Mouse (Mus musculus) thymus, adult 18-20 months (tissue): Measurements from ENCODE around the gene Zfp423.

Experiments
- DNase-seq, 2 experiments: peaks; one replicate each; pipeline ENCODE4 v3.0.0; 2022; ENCODE audit warnings: mixed read lengths in 2 of 2

The Zfp423 gene

DNA sequence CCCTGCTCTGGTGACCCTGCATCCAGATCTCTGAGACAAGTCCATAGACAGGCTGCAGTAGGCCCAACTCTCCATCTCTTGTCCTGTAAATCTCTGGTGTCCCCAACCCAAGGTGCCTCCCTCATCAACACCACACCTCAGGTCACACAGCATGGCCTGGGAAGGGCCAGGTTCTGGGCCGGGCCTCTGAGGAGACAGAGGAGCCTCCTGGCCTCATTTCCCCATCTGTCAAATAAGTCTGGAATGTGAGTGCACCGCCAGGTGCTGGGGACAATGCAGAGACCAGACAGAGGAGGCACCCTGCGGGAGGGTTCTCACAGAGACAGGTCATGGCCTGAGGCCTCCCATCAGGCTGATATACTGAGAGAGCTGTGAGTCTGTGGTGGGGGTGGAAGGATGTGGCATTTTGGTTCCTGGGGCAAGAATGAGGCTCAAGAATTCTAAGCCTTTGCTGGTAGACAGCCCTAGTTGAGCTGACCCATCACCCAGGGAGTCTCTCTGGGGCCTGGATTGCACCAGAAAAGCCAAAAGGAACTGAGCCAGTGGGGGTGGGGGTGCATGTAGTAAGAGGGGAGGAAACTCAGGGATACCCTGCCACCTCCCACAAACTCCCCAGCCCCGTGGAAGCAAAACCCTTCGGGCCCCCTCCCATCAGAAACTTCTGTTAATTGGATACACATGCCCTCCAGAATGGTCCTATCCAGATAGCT is 15.0 kb downstream of the Zfp423 start:
- no peak for DNase-seq

DNA sequence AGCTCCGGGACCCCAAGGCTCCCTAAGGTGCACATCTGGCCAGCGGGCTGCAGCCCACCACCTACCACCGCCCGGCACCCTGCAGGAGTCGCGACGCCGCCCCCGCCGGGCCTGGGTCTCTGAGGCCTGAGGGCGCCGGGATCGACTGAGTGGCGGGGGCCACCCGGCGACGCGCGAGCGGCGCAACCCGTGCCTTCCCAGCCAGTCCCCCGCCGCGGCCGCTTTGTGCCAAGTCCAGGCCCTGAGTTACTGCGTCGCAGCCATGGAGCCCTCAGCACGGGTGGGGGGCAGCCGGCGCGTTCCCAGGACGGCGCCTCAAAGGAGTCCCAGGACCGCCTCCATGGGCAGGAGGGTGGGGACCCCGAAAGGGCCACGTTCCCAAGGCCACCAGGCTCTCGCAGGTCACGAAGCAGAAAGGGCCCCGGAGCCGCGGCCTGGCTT is 15.7 kb downstream of the Zfp423 start:
- no peak for DNase-seq

DNA sequence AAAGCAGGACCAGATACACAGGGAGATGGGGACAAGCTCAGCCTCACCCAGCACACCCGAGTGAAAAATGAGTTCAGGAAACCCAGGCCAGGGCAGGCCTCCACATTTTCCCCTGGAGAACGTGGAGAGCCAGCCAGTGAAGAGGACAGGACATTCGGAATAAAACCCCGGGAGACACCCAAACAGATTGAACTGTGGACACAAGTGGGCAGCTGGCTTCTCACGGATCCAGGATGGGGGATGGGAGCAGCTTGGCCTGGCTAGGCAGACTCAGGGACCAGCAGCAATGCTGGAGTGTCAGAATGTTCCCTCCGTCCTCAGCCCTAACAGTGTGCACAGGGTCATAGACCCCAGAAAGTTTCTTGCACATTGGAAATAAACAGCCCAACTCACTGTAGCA is 18.7 kb downstream of the Zfp423 start:
- DNase-seq = no peak

DNA sequence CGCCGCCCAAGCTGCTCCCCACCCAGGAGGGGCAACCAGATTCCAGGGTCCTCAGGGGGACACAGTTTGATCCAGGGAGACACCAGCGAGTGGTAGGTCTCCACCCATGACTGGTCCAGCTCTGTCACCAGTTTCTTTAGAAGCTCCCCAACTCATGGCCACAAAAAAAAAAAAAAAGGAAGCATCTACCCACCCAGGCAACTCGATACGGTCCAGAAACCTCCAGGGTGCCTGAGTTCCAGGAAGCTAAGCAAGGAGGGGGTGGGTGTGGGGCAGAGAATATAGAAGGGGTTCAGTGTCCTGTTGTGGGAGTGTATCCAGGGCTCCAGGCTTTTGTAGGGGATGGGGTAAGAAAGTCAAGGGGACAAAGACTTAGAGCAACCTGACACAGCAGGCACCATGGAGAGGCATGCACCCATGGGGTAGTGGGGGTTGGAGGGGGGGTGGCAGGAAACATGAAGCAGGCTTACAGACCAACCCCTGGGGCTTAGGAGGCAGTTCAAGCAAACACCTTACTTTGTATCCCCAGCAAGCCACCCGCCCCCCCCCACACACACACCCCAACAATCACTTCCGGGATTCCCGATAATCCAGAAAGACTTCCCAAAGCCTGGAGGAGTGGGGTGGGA is 20.0 kb downstream of the Zfp423 start:
- no peak for DNase-seq

DNA sequence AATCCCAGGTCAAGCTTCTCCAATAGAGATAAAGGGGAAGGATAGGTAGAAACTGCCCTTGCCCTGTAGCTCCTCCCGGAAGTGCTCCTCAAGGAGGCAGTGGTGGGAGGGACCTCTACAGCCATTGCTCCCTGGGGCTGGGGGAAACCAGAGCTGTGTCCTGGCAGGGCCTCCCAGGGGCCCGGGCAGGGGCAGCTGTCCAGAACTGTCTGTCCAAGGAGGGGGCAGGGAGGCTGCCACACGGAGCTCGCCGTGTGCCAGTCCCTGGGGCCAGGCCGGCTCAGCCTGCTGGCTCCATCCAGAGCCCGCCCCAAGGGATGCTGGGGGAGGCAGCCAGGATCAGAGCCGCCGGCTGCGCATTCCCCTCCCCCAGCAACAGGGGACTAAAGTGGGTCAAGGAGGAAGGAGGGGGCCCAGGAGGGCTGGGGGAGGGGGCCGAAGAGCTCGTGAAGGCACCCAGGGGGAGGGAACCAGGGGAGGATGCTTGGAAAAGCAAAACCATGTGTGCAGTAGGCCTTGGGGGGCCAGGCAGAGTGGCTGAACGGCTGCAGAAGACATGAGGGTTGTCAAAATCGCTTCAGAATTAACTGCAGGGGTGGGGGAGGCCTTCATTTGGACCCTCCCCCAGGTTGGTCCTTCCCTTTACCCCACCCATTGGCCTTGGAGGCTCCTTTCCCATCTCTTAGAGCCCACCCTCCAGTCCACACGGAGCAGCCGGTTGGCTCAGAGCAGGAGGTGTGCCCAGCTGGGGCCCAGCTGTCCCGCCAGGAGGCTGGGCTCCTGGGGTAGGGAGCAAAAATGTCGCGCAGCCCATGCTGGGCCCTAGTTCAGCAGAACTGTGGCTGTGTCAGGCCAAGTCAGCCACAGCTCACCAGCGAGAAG is 20.8 kb downstream of the Zfp423 start:
- no peak for DNase-seq

DNA sequence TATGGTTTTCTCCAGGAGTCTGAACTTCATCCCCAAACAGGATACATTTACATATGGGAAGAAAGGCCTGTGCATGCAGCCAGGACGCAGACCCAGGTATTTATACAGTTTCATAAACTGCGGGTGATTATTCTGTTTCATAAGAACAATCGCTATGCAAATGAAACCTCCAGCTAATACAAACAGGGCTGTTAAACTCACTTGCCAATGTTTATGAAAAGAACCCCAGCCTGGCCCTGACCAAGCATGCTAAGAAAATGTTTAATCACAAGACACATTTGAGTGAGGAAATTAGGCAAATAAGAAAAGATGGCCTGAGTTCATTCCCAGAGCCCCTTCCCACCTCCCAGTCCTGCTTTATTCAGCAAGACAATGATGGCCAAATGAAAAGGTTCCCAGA is 22.2 kb downstream of the Zfp423 start:
- DNase-seq = no peak

DNA sequence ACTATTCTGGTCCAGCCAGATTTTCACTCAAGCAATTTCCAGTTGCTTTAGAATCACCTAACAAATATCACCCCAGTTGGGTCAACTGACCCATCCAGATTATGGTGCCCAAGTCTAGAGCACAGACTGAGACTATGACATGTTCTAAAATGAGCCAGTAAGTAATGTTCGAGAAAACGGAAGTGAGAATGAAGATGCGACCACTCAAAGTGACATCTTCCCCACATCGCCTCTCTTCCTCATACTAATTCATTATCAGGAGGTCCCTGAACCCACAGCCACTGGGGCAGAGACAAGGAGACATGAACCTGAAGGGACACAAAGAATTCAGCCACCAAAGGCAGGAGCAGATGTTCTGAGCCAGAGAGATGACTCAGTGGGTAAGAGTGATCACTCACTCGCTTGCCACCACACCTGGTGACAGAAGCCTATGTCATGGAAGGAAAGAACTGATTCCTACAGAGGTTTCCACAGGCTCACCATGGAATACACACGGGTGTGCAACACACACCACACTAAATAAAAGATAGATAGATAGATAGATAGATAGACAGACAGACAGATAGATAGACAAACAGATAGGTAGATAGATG is 24.2 kb downstream of the Zfp423 start:
- no peak for DNase-seq

DNA sequence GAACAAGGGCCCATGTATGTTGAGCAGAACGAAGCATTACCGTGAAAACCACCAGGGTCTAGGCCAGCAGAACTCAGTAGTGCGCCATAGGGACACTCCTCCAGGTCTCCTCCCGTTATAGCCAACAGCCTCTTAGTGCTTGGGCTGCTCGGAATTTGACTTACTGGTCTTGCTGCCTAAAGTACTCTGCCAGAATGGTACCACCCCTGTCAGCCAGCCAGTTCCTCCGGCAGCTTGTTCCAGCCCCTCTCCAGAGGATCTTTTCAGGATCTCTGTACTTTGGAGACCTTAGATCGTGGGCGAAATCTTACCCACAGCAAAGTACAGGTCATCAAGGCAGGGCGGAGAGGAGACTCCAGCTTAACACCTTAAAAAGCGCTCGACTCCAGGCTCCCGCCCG is 25.2 kb downstream of the Zfp423 start:
- DNase-seq = no peak

DNA sequence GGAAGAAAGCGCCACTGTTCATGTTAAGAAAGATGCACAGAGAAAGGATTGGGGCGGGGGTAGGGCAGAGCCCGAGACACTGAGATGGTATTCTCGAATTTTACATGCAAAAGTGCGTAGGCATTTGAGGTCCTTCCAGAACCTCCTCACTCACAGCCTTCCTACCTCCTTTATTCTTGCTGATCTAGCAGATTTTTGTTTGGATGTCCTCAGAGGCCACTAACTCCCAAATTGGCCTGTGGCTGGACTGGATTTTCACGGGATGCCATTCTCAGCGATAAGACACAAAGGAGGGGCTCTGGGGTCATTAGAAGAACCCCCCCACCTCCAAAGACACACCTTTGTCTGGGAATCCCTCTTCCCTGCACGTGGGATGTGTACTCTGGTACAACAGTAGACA is 25.6 kb downstream of the Zfp423 start:
- no peak for DNase-seq

DNA sequence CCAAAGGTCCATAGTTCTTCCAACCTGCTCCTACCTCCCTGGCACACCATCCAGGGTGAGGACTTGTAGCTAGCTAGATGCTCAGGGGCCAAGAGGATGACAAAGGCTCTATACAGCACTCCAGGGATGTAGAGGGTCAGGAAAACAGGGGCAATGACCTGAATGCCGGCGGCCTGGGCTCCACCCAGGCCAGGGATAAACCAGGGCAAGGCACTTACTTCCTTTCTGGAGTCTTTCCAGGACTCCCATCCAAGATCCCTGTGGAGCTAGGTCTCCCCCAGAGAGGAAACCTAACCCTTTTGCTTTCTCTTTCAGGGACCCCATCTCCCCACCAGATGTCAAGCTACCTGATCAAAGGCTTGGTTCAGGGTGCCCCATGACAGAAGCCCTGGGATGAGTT is 30.5 kb downstream of the Zfp423 start:
- DNase-seq = no peak

DNA sequence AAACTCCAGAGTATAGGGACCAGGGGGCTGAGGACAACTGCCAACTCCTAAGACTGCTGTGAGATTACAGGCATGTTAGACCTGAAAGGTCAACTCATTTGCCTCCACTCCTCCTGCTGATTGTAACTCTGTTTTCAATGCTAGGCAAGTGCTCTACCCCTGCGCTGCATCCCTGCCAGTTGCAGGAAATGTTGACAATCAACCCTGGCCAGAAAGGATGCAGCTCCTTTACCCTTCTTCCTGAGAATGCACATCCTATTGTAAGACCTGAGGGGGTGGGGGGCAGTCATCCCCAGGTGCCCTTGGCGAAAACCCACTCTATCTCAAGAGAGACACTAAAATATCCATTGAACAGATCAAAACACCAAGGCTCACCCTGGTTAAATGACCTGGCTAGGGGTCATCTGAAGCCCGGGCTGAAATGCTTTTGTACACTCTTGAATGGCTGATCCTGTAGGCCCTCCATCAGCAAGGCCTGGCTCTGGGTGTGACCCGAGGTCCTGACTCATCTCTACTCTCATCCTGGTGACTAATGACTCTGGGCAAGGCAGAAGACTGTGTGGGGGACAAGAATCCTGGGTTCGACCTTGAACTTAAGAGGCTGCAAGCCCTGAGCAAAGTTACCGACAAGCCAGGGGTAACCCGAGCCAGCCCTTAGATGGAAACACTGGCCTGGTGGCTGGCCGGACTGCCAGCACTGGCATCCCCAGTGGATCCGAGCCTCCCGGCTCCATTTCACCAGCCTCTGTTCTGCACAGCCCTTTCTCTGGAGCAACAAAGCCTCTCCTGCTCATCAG is 32.2 kb downstream of the Zfp423 start:
- no peak for DNase-seq

DNA sequence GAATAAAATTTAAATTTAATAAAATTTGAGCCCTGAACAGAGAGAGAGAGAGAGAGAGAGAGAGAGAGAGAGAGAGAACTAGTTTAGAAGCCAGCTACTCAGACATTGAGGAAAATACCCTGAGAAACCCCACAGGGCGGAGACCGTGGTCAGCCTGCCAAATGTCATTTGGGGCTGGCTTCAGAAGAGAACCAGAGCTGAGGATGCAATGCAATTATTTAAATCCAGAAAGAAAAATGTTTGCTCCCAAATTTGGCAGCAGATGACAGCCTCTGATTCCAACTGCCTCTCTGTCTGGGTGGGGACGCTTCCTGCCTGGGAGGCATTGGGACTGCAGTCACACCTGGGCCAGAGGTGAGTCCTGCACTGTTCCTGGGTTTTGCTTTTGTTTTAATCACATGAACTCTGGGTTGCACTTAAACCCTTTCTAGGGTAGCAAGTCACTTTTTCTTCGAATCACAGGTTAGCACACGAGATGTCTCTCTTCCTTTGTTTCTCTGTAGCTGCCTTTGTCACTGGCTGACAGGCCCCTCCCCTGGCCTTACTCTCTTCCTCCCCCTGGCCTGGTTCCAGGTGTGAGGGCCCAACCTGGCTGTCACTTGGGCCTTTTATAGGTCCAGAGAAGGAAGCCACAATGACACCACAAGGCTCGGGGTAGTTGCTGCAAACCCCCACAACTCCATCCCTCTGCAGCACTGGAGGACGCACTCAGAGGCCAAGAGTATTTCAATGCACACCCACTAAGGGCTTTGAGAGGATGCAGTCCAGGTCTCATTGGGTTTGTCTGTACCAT is 33.1 kb downstream of the Zfp423 start:
- no peak for DNase-seq

DNA sequence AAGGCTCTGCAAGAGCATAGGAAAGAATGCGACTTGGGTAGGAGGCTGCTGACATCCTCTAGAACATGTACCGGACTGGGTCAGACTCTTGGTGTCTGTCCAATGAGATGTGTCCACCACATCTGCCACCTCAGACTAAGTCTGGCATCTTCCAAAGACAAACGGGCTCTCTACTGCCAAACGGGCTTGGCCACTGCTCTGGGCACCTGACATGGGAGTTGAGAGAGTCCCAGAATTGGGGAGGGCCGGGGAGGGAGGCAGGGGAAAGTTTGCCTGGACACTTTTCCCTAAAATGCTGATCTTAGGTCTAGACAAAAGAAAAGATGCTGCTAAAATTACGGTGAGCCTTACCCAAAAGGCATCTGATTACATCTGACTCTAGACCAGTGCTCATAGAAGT is 36.5 kb downstream of the Zfp423 start:
- no peak for DNase-seq

DNA sequence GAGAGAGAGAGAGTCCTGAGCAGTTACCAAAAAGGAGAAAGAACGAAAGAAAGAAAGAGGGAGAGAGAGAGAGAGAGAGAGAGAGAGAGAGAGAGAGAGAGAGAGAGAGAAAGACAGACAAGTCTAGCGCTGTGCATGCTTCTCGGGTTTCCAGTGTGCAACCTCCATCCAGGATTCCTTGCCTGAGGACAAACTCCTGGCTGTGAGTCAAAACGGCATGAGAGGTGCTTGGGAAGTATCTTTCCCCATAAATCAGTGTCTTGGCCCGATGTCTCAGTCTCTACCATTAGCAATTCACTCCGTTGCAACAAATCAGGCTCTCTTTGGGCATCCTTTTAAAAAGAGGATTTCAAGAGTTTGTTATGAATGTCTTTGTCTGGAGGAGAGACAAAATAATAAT is 36.9 kb downstream of the Zfp423 start:
- DNase-seq = no peak

DNA sequence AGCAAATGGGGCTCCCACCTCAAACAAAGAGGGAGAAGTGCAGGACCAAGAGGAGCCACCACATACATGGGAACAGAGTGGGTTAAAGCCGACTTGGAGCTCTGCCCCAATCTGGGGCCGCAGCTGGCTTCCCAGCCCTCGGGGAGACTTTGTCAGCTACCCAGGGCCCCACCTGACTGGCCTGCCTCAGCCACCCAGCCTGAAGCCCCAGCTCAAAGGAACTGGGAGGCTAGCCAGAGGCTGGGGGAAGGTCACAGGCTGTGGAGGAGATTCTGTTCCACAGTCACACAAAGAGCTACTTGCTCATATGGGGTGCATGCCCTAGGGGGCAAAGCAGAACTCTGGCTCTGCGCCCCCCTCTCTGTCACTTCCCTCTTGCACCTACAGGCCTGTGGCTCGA is 41.4 kb downstream of the Zfp423 start:
- DNase-seq = no peak

DNA sequence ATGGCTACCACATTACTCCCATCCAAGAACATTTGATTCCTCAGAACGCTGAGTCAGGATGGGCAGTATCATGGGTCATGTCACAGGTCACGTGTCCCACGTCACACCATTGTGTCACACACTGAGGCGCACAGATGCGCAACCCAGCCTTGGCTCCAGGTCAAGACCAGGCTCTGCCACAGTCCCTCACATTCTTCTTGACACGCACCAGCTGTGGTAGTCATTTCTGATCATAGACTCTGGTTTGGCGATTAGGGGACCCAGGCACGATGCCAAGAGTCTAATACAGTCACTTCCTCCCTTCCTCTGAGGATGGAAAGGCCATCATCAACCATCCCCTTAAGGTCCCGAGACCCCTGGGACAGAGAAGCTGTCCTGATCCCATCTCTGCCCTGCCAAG is 43.6 kb downstream of the Zfp423 start:
- no peak for DNase-seq

DNA sequence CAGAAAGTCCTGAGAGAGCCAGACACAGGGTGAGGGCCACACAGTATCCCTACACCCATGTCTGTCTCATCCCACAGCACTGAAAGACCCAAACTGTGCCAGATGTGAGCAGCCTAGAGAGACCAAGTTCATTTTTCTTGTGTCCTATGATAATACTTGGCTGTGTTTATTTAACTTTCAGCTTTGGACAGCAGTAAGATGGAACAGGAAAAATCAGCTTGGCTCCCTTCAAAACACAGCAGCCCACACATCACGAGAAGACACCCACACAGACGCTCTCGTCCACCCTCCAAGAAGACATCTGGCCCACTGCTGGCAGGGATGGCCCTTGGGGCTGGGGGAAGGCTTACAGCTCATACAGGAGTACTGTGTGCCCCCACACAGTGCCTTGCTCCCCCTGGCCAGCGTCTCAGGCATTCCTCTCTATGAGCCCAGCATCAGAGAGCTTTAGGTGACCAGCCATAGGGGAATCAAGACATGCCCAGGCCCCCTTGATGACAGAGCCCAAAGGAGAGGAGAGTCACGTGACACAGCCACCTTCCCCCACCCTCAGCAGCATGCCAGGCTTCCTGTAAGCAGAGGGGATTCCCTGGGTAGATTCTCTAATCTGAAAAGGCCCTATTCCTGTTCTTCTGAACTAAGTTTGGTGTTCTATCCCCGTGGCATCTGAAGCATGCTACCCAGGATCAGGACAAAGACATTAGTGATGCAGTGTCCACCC is 45.0 kb downstream of the Zfp423 start:
- DNase-seq = no peak

DNA sequence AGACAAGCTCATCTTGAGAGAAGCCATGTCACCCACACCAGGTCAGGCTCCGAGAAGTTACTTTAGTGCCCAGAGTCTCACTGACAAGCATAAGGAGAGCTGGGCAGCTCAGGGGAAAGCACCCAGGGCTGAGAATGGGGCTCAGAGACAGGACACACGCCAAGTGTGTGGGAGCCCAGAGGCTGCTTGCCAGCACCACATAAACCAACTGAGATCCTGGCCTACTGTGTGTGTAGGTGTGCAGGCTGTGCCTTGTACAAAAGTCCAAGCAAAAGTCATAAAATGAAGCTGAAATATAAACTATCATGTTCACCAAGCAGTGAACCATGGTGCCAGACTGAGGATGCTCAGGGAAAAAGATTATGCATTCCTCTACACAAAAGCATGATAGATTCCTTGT is 50.5 kb downstream of the Zfp423 start:
- DNase-seq = no peak

DNA sequence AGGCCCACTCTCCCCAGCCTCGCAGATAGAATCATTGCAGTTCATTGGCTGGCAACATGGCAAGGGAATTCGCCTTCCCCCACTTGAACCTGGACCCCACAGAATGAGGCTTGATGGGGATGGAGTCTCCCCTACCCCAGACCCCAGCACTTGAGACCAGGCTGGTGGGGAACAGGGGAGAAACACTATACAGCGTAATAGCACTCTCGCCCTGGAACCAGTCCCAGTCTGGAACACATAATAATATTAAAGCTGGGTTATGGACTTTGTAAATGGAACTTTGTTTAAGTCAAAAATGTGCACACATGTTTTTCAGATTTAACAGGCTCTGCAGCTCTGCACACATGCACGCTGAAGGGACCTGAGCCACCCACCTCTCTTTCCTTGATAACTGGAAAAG is 54.0 kb downstream of the Zfp423 start:
- no peak for DNase-seq

DNA sequence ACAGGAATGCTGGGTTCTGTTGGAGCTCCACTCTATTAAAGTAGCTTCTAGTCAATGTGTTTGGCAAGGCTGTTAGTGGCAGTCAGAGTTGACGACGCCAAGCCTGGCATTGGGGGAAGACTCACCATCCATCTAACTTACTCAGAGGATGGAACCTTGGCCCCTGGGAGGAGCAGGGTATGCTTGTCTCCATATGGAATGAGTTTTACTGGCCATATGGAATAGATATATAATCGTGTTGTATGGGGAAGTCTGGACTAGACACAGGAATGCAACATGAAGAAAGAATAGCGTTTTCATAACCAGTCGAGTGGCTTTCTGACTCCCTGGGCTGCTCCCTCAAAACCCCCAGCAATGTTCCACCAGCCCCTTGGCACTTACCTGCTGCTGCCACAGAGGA is 55.3 kb downstream of the Zfp423 start:
- DNase-seq = no peak
